Mouse (Mus musculus) layer of hippocampus, adult 18-20 months (tissue): ENCODE data around the gene Irf9. TPM values are rescaled to one million over a fixed set of nuclear protein-coding genes. Genes with fewer than 3 reads are reported as not detected.

Experiments used
- DNase-seq, 2 experiments: peaks; one replicate each; pipeline ENCODE4 v3.0.0; 2022; ENCODE audit warnings: low spot score in 2 of 2
- total RNA-seq, 2 experiments: library from RNA; stranded (reverse); gene quantifications; 2 replicates each; pipeline ENCODE4 v1.2.3; 2021

The Irf9 gene
- total RNA-seq, 2 experiments from 2014 or later, result 10.9 to 13.3 TPM

- no peak for DNase-seq
Observed at GRCm38 (mm10) chr14:55579511-55580496, 23.6 kb upstream of the Irf9 start.

- DNase-seq, result no peak
Observed at GRCm38 (mm10) chr14:55580731-55581130, 22.6 kb upstream of the Irf9 start.

GRCm38 (mm10) chr14:55581981-55582681 lies 21.2 kb upstream of the Irf9 start:
- DNase-seq, result no peak

- DNase-seq, result no peak
Observed at GRCm38 (mm10) chr14:55584303-55584701, 19.1 kb upstream of the Irf9 start.

GRCm38 (mm10) chr14:55584702-55585565 lies 18.4 kb upstream of the Irf9 start, which contains the start of gene Emc9:
Gene Emc9 (minus strand): TSS chr14:55585302.
- DNase-seq, result peak; percentile 49 to 67

- DNase-seq, result no peak
Observed at GRCm38 (mm10) chr14:55585566-55585960, 17.8 kb upstream of the Irf9 start.

- no peak for DNase-seq
Observed at GRCm38 (mm10) chr14:55586149-55586548, 17.2 kb upstream of the Irf9 start.

GRCm38 (mm10) chr14:55589271-55589670 lies 14.1 kb upstream of the Irf9 start:
- no peak for DNase-seq

GRCm38 (mm10) chr14:55589771-55590448 lies 13.5 kb upstream of the Irf9 start:
- no peak for DNase-seq

- DNase-seq, result peak; percentile 88 to 93
Observed at GRCm38 (mm10) chr14:55590748-55591330, 12.5 kb upstream of the Irf9 start, which contains the start of gene Psme2. Gene Psme2 (minus strand): TSS chr14:55591113.

GRCm38 (mm10) chr14:55591331-55591891 lies 12.0 kb upstream of the Irf9 start, which contains the start of gene Rnf31:
Gene Rnf31 (plus strand): TSS chr14:55591708.
- DNase-seq, result peak; percentile 92 to 97

GRCm38 (mm10) chr14:55592226-55592625 lies 11.1 kb upstream of the Irf9 start:
- no peak for DNase-seq

- DNase-seq, result peak; percentile 44 to 53
Observed at GRCm38 (mm10) chr14:55596036-55596690, 7.2 kb upstream of the Irf9 start.

- DNase-seq, result no peak
Observed at GRCm38 (mm10) chr14:55598521-55599390, 4.6 kb upstream of the Irf9 start.

GRCm38 (mm10) chr14:55603633-55604576 lies 534 bp downstream of the Irf9 start:
- DNase-seq, result peak; percentile 80 to 90

GRCm38 (mm10) chr14:55604823-55605222 lies 1.5 kb downstream of the Irf9 start:
- no peak for DNase-seq
